Mouse (Mus musculus): Measurements from ENCODE around the gene Actrt3.

Gene Actrt3

GRCm38 (mm10) chr3:30599711-30600545 lies at the start of gene Actrt3:
TSS of gene Actrt3 (minus strand) at chr3:30599939.
- in situ Hi-C loops (cut with MboI; ENCODE audit: unreplicated experiment in 2 of 2), result loop anchor here (5.0 to 25.0 kb wide), 8 partner anchors 192 to 1912 kb away; partner anchors contain the start of genes Rpl22l1 (in 2 of the 2), Sec62 (in 2 of the 2), Pik3ca (in 1 of the 2) and Zfp639 (in 1 of the 2)

- in situ Hi-C loops (cut with MboI; ENCODE audit: unreplicated experiment in 2 of 2), result no loop called here
Observed at GRCm38 (mm10) chr3:30648466-30648865, 48.7 kb upstream of the Actrt3 start.

- in situ Hi-C loops (cut with MboI; ENCODE audit: unreplicated experiment in 2 of 2), result no loop called here
Observed at GRCm38 (mm10) chr3:30647440-30648090, 47.8 kb upstream of the Actrt3 start, which contains the start of gene Lrrc34. TSS of gene Lrrc34 (minus strand) at chr3:30647869.

GRCm38 (mm10) chr3:30646761-30647160 lies 47.0 kb upstream of the Actrt3 start:
- in situ Hi-C loops (cut with MboI; ENCODE audit: unreplicated experiment in 2 of 2), result no loop called here

GRCm38 (mm10) chr3:30644207-30644606 lies 44.5 kb upstream of the Actrt3 start, which contains the start of gene Lrriq4:
TSS of gene Lrriq4 (plus strand) at chr3:30644507.
- in situ Hi-C loops (cut with MboI; ENCODE audit: unreplicated experiment in 2 of 2), result no loop called here

- in situ Hi-C loops (cut with MboI; ENCODE audit: unreplicated experiment in 2 of 2), result no loop called here
Observed at GRCm38 (mm10) chr3:30635629-30636028, 35.9 kb upstream of the Actrt3 start.

GRCm38 (mm10) chr3:30633681-30634080 lies 33.9 kb upstream of the Actrt3 start:
- in situ Hi-C loops (cut with MboI; ENCODE audit: unreplicated experiment in 2 of 2), result no loop called here

- in situ Hi-C loops (cut with MboI; ENCODE audit: unreplicated experiment in 2 of 2), result loop anchor here (25.0 kb wide), 2 partner anchors 1767 to 1892 kb away; partner anchors contain the start of genes Pik3ca (in 1 of the 2) and Zfp639 (in 1 of the 2)
Observed at GRCm38 (mm10) chr3:30620132-30620531, 20.4 kb upstream of the Actrt3 start.

GRCm38 (mm10) chr3:30610930-30611329 lies 11.2 kb upstream of the Actrt3 start:
- in situ Hi-C loops (cut with MboI; ENCODE audit: unreplicated experiment in 2 of 2), result loop anchor here (25.0 kb wide), 2 partner anchors 1776 to 1901 kb away; partner anchors contain the start of genes Pik3ca (in 1 of the 2) and Zfp639 (in 1 of the 2)

GRCm38 (mm10) chr3:30608999-30609398 lies 9.3 kb upstream of the Actrt3 start:
- in situ Hi-C loops (cut with MboI; ENCODE audit: unreplicated experiment in 2 of 2), result loop anchor here (25.0 kb wide), 2 partner anchors 1778 to 1903 kb away; partner anchors contain the start of genes Pik3ca (in 1 of the 2) and Zfp639 (in 1 of the 2)

- in situ Hi-C loops (cut with MboI; ENCODE audit: unreplicated experiment in 2 of 2), result loop anchor here (5.0 to 25.0 kb wide), 3 partner anchors 189 to 1909 kb away; partner anchors contain the start of genes Pik3ca (in 1 of the 2), Sec62 (in 1 of the 2) and Zfp639 (in 1 of the 2)
Observed at GRCm38 (mm10) chr3:30603256-30603655, 3.5 kb upstream of the Actrt3 start.

- in situ Hi-C loops (cut with MboI; ENCODE audit: unreplicated experiment in 2 of 2), result loop anchor here (5.0 to 25.0 kb wide), 3 partner anchors 190 to 1910 kb away; partner anchors contain the start of genes Pik3ca (in 1 of the 2), Sec62 (in 1 of the 2) and Zfp639 (in 1 of the 2)
Observed at GRCm38 (mm10) chr3:30602740-30603098, 3.0 kb upstream of the Actrt3 start.

- in situ Hi-C loops (cut with MboI; ENCODE audit: unreplicated experiment in 2 of 2), result loop anchor here (5.0 to 25.0 kb wide), 3 partner anchors 190 to 1910 kb away; partner anchors contain the start of genes Pik3ca (in 1 of the 2), Sec62 (in 1 of the 2) and Zfp639 (in 1 of the 2)
Observed at GRCm38 (mm10) chr3:30602065-30602739, 2.5 kb upstream of the Actrt3 start, which contains the start of gene Mynn. TSS of gene Mynn (plus strand) at chr3:30602065.

GRCm38 (mm10) chr3:30601610-30602064 lies 1.9 kb upstream of the Actrt3 start:
- in situ Hi-C loops (cut with MboI; ENCODE audit: unreplicated experiment in 2 of 2), result loop anchor here (5.0 to 25.0 kb wide), 3 partner anchors 191 to 1911 kb away; partner anchors contain the start of genes Pik3ca (in 1 of the 2), Sec62 (in 1 of the 2) and Zfp639 (in 1 of the 2)

- in situ Hi-C loops (cut with MboI; ENCODE audit: unreplicated experiment in 2 of 2), result loop anchor here (5.0 to 25.0 kb wide), 3 partner anchors 191 to 1911 kb away; partner anchors contain the start of genes Pik3ca (in 1 of the 2), Sec62 (in 1 of the 2) and Zfp639 (in 1 of the 2)
Observed at GRCm38 (mm10) chr3:30601175-30601574, 1.4 kb upstream of the Actrt3 start.

GRCm38 (mm10) chr3:30600717-30601116 lies 978 bp upstream of the Actrt3 start:
- in situ Hi-C loops (cut with MboI; ENCODE audit: unreplicated experiment in 2 of 2), result loop anchor here (5.0 to 25.0 kb wide), 3 partner anchors 192 to 1912 kb away; partner anchors contain the start of genes Pik3ca (in 1 of the 2), Sec62 (in 1 of the 2) and Zfp639 (in 1 of the 2)

- in situ Hi-C loops (cut with MboI; ENCODE audit: unreplicated experiment in 2 of 2), result loop anchor here (5.0 to 25.0 kb wide), 6 partner anchors 195 to 1785 kb away; partner anchors contain the start of genes Rpl22l1 (in 2 of the 2) and Sec62 (in 1 of the 2)
Observed at GRCm38 (mm10) chr3:30597271-30597670, 2.5 kb downstream of the Actrt3 start.

- in situ Hi-C loops (cut with MboI; ENCODE audit: unreplicated experiment in 2 of 2), result loop anchor here (5.0 to 25.0 kb wide), 6 partner anchors 197 to 1783 kb away; partner anchors contain the start of genes Rpl22l1 (in 2 of the 2) and Sec62 (in 1 of the 2)
Observed at GRCm38 (mm10) chr3:30595111-30595832, 4.5 kb downstream of the Actrt3 start.
